Mouse (Mus musculus) hindbrain, embryonic 16.5 days (tissue): ENCODE results near the gene Pwp2. TPM values are rescaled to one million over a fixed set of nuclear protein-coding genes. Genes with fewer than 3 reads are reported as not detected.

ENCODE experiments used
- ATAC-seq: fragments of 200-750 bp; cut with Nextera tagmentation; 2 replicates; pipeline ENCODE4 v1.8.0; 2017; ENCODE audit warnings: moderate TSS enrichment, moderate library complexity
- H3K27ac ChIP-seq: fragments of 300-500 bp; sonication (generic); 2 replicates; pipeline ENCODE4 v1.5.1; 2014; ENCODE audit warnings: low read depth, mild to moderate bottlenecking, control low read depth, low read length, moderate library complexity
- H3K27me3 ChIP-seq: fragments of 300-500 bp; sonication (generic); replicated peaks from 2 replicates; pipeline ENCODE4 v1.6.1; 2014; ENCODE audit warnings: low read length; ENCODE audit not compliant: control insufficient read depth, insufficient read depth
- H3K36me3 ChIP-seq: fragments of 300-500 bp; sonication (generic); 2 replicates; pipeline ENCODE4 v1.6.1; 2014; ENCODE audit warnings: mild to moderate bottlenecking, low read length, moderate library complexity, mixed read lengths; ENCODE audit not compliant: control insufficient read depth, insufficient read depth
- H3K4me1 ChIP-seq: fragments of 300-500 bp; sonication (generic); 2 replicates; pipeline ENCODE4 v1.6.1; 2014; ENCODE audit warnings: low read depth, low read length; ENCODE audit not compliant: control insufficient read depth, insufficient read depth
- H3K4me2 ChIP-seq: fragments of 300-500 bp; sonication (generic); 2 replicates; pipeline ENCODE4 v1.6.1; 2014; ENCODE audit warnings: mild to moderate bottlenecking, low read length, control low read depth, moderate library complexity
- H3K4me3 ChIP-seq: fragments of 300-500 bp; sonication (generic); 2 replicates; pipeline ENCODE4 v1.5.1; 2014; ENCODE audit warnings: mild to moderate bottlenecking, low read length, control low read depth, moderate library complexity
- H3K9ac ChIP-seq: fragments of 300-500 bp; sonication (generic); 2 replicates; pipeline ENCODE4 v1.6.1; 2014; ENCODE audit warnings: low read depth, mild to moderate bottlenecking, control low read depth, low read length, moderate library complexity
- H3K9me3 ChIP-seq: fragments of 300-500 bp; sonication (generic); 2 replicates; pipeline ENCODE4 v1.6.1; 2014; ENCODE audit warnings: mild to moderate bottlenecking, low read length, moderate library complexity; ENCODE audit not compliant: control insufficient read depth
- whole genome bisulfite sequencing: fragments of 180-500 bp; shearing (Covaris S2); extraction: QIAGEN DNeasy Blood & Tissue Kit; methylation state at CpG from one replicate; pipeline ENCODE4 v1.1.7; 2014; 5-methylcytosine and 5-hydroxymethylcytosine counted together
- polyA plus RNA-seq: library from polyadenylated mRNA; unstranded; fragments of >200 nt; fragmentation: Nextera tagmentation; extraction: Ambion mirVana; gene quantifications from 2 replicates; pipeline ENCODE4 v1.2.1, GENCODE M21; 2015

Gene Pwp2
- polyA plus RNA-seq, 1 experiment from 2014 or later, result 15.9 TPM

- ATAC-seq, result no peak
- Histone ChIP-seq H3K27me3 (no peaks in the 10 kb centered on the region), H3K4me2 (no peak overlapping the region), H3K4me3 (no peak overlapping the region), H3K9me3 (no peaks in the 10 kb centered on the region), H3K36me3 (no peaks in the 10 kb centered on the region), H3K4me1 (peaks cover 8% of the 10 kb centered on the region), H3K9ac (no peak overlapping the region), H3K27ac (no peak overlapping the region)
- 75% methylated on average over 11 of the region's 11 CpGs for WGBS
Measured at GRCm38 (mm10) chr10:78139572-78140250, 45.2 kb downstream of the Pwp2 start.

DNA sequence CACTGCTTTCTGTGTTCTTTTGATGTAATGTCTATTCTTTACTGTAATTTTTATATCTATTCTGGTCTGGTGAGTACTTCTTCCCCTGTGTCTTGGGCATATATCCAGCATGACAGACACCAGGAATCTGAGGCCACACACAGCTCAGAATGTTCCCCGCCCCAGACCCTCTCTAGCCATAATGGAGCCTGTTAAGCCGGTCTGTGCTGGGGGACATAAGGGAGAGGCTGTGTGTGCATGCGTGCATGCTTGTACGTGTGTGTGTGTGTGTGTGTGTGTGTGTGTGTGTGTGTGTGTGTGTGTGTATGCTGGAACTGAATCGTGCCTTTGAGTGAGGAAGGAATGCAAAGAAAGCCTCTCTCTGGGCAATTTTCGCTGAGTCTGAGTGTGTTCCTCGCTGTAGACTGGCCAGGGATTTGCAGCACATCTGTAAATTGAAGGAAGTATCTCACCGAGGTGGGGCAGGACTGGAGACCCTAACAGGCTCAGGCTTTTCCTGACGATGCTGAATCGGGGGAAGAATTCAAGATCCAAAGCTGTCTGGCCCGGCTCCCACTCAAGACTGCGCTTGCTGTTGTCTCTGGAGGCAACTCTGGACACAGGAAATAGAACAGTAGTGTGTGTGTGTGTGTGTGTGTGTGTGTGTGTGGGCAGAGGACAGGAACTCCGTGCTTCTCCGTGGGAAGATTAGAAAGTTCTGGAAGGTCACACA is 46.0 kb downstream of the Pwp2 start:
- 53% methylated on average over 14 of the region's 14 CpGs for WGBS
- no peak for ATAC-seq
- no peak overlapping the region for H3K9ac ChIP-seq
- H3K36me3 ChIP-seq, result no peaks in the 10 kb centered on the region
- no peak overlapping the region for H3K27ac ChIP-seq
- H3K4me1 ChIP-seq, result peaks cover 8% of the 10 kb centered on the region
- no peak overlapping the region for H3K4me2 ChIP-seq
- H3K9me3 ChIP-seq, result no peaks in the 10 kb centered on the region
- H3K4me3 ChIP-seq, result no peak overlapping the region
- H3K27me3 ChIP-seq, result no peaks in the 10 kb centered on the region

DNA sequence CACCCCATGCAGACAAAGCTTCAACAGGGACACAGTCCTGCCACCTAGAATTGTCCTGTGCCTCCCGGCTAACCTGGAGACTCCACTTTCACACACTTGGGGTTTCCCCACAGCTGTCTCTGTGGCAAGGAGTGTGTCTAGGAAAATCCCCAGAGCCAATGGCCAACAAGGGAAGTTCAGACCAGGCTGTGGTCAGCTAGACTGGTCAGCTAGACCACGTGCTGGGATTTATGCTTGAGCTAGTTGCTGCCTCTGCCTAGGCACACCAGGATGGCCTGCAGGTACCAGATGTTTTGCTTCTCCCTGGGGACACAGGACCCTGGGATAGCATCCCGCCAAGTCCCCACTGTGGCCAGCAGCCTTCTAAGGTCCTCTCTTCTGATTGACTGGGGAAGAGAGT is 47.8 kb downstream of the Pwp2 start:
- no peak overlapping the region for H3K27ac ChIP-seq
- no peak overlapping the region for H3K4me2 ChIP-seq
- no peaks in the 10 kb centered on the region for H3K9me3 ChIP-seq
- no peaks in the 10 kb centered on the region for H3K27me3 ChIP-seq
- no peaks in the 10 kb centered on the region for H3K36me3 ChIP-seq
- ATAC-seq, result no peak
- peaks cover 8% of the 10 kb centered on the region for H3K4me1 ChIP-seq
- WGBS, result 91% methylated on average over 3 of the region's 3 CpGs
- no peak overlapping the region for H3K4me3 ChIP-seq
- H3K9ac ChIP-seq, result no peak overlapping the region

DNA sequence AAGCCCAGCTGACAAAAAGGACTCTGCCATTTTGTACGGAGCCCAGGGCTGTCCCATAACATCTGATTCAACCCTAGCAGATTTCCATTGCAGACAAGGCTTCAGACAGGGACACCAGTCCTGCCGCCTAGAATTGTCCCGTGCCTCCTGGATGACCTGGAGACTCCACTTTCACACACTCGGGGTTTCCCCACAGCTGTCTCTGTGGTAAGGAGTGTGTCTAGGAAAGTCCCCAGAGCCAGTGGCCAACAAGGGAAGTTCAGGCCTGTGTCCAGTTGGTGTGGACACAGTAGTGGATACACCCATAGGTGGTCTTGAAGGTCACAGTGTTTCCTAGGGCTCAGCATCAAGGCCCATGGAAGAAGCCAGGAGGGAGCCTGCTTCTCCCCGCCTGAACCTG is 49.0 kb downstream of the Pwp2 start:
- no peak overlapping the region for H3K4me2 ChIP-seq
- 80% methylated on average over 5 of the region's 5 CpGs for WGBS
- no peak overlapping the region for H3K4me3 ChIP-seq
- H3K9ac ChIP-seq, result no peak overlapping the region
- no peak overlapping the region for H3K27ac ChIP-seq
- ATAC-seq, result no peak
- no peaks in the 10 kb centered on the region for H3K36me3 ChIP-seq
- no peaks in the 10 kb centered on the region for H3K9me3 ChIP-seq
- peaks cover 8% of the 10 kb centered on the region for H3K4me1 ChIP-seq
- H3K27me3 ChIP-seq, result no peaks in the 10 kb centered on the region

DNA sequence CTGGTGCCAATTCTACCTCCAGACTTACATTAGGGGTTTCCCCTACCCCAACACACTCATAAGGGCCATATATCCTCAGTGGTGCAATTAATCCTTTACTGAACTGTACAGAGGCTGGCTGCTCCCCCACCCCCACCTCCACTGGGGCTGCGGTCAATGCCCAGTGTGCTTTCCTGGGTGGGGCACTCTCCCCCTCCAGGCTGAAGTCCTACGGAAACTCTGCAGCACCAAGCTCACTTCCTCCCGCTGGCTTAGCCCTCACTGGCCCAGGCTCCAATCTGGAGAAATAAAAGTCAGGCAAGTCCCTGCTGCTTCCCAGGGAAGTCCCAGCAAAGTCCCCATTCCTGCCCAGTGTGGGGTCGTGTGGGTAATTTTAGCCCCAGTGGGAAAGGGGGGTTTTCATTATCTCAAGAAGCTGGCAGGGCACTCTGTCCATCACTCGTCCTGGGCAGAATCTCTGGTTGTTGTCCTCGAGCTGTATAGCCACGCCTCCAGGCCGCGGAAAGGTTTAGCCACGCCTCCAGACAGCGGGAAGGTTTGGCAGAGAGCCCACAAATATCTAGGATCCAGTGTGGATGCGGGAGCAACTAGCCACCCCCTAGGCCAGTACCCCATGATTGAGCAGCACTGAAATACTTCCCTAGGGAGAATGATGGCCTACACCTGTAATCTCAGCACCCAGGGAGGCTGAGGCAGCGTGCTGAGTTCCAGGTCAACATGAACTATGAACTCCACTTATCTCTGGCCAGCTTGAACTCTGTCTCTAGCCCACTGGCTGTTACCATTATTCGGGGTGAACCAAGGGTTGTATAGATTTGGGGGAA is 49.8 kb downstream of the Pwp2 start:
- Histone ChIP-seq H3K9ac (no peak overlapping the region), H3K27ac (no peak overlapping the region), H3K4me2 (peak overlapping the region; percentile 20; the same call in 1 of the 2 replicates), H3K4me1 (peaks cover 8% of the 10 kb centered on the region), H3K27me3 (no peaks in the 10 kb centered on the region), H3K36me3 (no peaks in the 10 kb centered on the region), H3K4me3 (no peak overlapping the region), H3K9me3 (no peaks in the 10 kb centered on the region)
- 0 out of 2 replicates have a peak, but pooled peaks have one; percentile 30 for ATAC-seq
- 16% methylated on average over 14 of the region's 14 CpGs for WGBS

DNA sequence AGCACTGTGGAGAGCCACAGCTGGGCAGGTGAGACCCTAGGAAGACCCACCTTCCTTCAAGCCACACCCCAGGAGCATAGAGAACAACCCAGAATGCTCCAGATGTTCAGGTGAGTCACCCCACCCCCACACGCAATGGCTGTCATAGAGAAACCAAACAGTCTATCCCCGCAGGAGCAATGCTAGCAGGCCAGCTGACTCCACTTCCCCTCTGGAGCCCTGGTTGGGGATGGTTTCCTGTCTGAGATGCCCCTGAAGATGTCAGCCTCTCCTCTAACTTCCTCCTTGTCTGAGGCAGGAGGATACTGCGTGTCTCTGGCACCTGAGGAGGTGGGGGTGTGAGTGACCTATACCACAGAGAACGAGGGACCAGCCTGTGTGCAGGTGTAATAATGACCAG is 50.5 kb downstream of the Pwp2 start:
- peaks cover 8% of the 10 kb centered on the region for H3K4me1 ChIP-seq
- H3K9me3 ChIP-seq, result no peaks in the 10 kb centered on the region
- no peak overlapping the region for H3K9ac ChIP-seq
- H3K27me3 ChIP-seq, result no peaks in the 10 kb centered on the region
- no peak for ATAC-seq
- WGBS, result 77% methylated on average over 4 of the region's 4 CpGs
- no peak overlapping the region for H3K4me3 ChIP-seq
- H3K27ac ChIP-seq, result no peak overlapping the region
- no peak overlapping the region for H3K4me2 ChIP-seq
- H3K36me3 ChIP-seq, result no peaks in the 10 kb centered on the region

DNA sequence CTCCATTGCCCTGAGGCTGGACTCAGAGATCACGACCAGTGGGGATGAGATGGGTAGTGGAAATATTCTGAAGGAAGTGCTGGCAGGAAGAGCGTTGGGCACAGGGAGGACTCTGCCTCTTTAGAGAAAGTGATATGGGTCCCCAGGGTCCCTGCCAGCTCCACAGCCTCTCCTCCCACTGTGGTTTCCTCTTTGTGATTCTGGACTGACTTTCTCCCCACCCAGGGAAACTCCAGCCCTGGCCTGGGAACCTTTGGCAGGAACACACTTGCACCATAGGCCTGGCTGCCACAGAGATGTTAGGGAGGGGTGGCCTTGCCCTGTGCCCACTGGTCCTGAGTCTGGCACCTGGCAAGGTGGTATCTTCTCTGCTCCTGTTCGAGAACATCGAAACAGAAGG is 55.0 kb downstream of the Pwp2 start:
- Histone ChIP-seq H3K36me3 (no peaks in the 10 kb centered on the region), H3K9ac (no peak overlapping the region), H3K27me3 (no peaks in the 10 kb centered on the region), H3K4me2 (no peak overlapping the region), H3K4me3 (no peak overlapping the region), H3K27ac (no peak overlapping the region), H3K9me3 (no peaks in the 10 kb centered on the region), H3K4me1 (peaks cover 3% of the 10 kb centered on the region)
- 78% methylated on average over 4 of the region's 4 CpGs for WGBS
- ATAC-seq, result no peak

- no peaks in the 10 kb centered on the region for H3K9me3 ChIP-seq
- H3K4me2 ChIP-seq, result no peak overlapping the region
- H3K36me3 ChIP-seq, result no peaks in the 10 kb centered on the region
- 49% methylated on average over 11 of the region's 11 CpGs for WGBS
- H3K27me3 ChIP-seq, result no peaks in the 10 kb centered on the region
- no peak overlapping the region for H3K27ac ChIP-seq
- 0 out of 2 replicates have a peak, but pooled peaks have one; percentile 40 for ATAC-seq
- no peak overlapping the region for H3K4me3 ChIP-seq
- no peak overlapping the region for H3K9ac ChIP-seq
- no peaks in the 10 kb centered on the region for H3K4me1 ChIP-seq
Measured at GRCm38 (mm10) chr10:78129423-78129822, 55.5 kb downstream of the Pwp2 start.

GRCm38 (mm10) chr10:78128647-78129046 is 56.3 kb downstream of the Pwp2 start:
- Histone ChIP-seq H3K4me1 (no peaks in the 10 kb centered on the region), H3K4me3 (no peak overlapping the region), H3K36me3 (no peaks in the 10 kb centered on the region), H3K9ac (no peak overlapping the region), H3K27ac (no peak overlapping the region), H3K27me3 (no peaks in the 10 kb centered on the region), H3K9me3 (no peaks in the 10 kb centered on the region), H3K4me2 (no peak overlapping the region)
- 84% methylated on average over 2 of the region's 2 CpGs for WGBS
- no peak for ATAC-seq
